ENCODE assay signal across 8 mouse cellular contexts in the genomic region with DNA sequence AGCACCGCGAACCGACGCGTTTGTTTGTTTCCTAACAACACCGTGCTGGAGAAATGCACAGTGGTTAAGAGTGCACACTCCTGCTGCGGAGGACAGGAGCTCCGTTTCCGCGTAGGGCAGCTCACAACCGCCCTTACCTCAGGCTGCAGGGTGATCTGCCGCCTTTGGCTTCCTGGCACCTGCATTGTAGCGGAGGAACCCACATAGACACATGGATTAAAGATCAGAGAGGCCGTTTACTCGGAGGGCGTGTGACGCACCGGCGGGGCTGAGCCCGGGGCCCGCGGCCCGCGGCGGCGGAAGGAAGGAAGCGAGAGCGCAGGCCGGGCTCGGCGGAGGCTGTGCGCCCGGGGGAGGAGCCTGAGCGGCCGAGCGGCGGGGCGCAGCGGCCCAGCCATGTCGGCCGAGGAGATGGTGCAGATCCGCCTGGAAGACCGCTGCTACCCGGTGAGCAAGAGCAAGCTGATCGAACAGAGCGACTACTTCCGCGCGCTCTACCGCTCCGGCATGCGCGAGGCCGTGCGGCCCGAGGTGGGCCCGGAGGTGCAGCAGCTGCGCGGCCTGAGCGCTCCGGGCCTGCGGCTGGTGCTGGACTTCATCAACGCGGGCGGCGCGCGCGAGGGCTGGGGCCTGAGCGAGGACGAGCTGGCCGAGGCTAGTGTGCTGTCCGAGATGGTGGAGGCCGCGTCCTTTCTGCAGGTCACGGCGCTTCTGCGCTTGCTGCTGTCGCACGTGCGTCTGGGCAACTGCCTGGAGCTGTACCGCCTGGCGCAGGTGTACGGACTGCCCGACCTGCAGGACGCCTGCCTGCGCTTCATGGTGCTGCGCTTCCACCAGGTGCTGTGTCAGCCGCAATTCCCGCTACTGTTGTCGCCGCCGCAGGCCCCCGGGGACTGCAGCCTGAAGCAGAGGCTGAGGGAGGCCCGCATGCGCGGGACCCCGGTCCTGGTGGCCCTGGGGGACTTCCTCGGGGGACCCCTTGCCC. TPM values are rescaled to one million over a fixed set of nuclear protein-coding genes. Genes with fewer than 3 reads are reported as not detected.
A peak's percentile ranks its signal among the peaks of the same experiment; 100 is the strongest.
DNase-seq lines count a peak whose midpoint lies in the region; ATAC-seq lines count a peak whose summit lies in the region.

A gene (plus strand): TSS at position 244 of the 985 bp plus-strand sequence.

- no peaks in the 10 kb centered on the region; the same call in none of the 2 replicates for H3K27me3 ChIP-seq in forebrain, embryonic 11.5 days (ENCODE audit: control insufficient read depth, insufficient read depth, low read length)
- no peaks in the 10 kb centered on the region for H3K27me3 ChIP-seq in heart, embryonic 15.5 days
- peaks cover 17% of the 10 kb centered on the region for H3K27me3 ChIP-seq in liver, embryonic 13.5 days
- H3K27me3 ChIP-seq in stomach, embryonic 15.5 days (replicated peaks), result no peaks in the 10 kb centered on the region

- H3K9ac ChIP-seq in forebrain, embryonic 11.5 days (ENCODE audit: low read length), result peak within 1 kb of the TSS; percentile 88
- H3K9ac ChIP-seq in heart, embryonic 15.5 days, result peak within 1 kb of the TSS; percentile 85
- H3K9ac ChIP-seq in liver, embryonic 13.5 days, result peak within 1 kb of the TSS; percentile 84
- H3K9ac ChIP-seq in stomach, embryonic 15.5 days, result peak within 1 kb of the TSS; percentile 87

- under 1% methylated on average over 98 of the region's 99 CpGs for WGBS in forebrain, embryonic 11.5 days
- WGBS in heart, embryonic 15.5 days, result under 1% methylated on average over 99 of the region's 99 CpGs
- under 1% methylated on average over 99 of the region's 99 CpGs for WGBS in liver, embryonic 13.5 days (ENCODE audit: insufficient replicate concordance)
- WGBS in stomach, embryonic 15.5 days, result under 1% methylated on average over 79 of the region's 99 CpGs

- DNase-seq in CD4-positive, CD25-positive, alpha-beta regulatory T cell, adult 2 months (ENCODE audit: low read depth, low spot score), result peak; percentile 87
- DNase-seq in brain, adult 2 months (ENCODE audit: low read depth, low spot score), result peak; percentile 87
- peak; percentile 86 for DNase-seq in forebrain, embryonic 11.5 days (ENCODE audit: low spot score)
- DNase-seq in kidney, postnatal 25 days, result peak; percentile 73 to 89
- peak; percentile 41 for DNase-seq in liver, embryonic 13.5 days
- peak; percentile 83 for DNase-seq in neural tube, embryonic 10.5 days (ENCODE audit: extremely low spot score, low spot score)

- H3K9me3 ChIP-seq in forebrain, embryonic 11.5 days (ENCODE audit: control insufficient read depth, low read length), result no peaks in the 10 kb centered on the region
- H3K9me3 ChIP-seq in heart, embryonic 15.5 days (replicated peaks), result no peaks in the 10 kb centered on the region
- no peaks in the 10 kb centered on the region for H3K9me3 ChIP-seq in liver, embryonic 13.5 days (replicated peaks)
- H3K9me3 ChIP-seq in stomach, embryonic 15.5 days, result no peaks in the 10 kb centered on the region

- H3K4me3 ChIP-seq in forebrain, embryonic 11.5 days (ENCODE audit: low read depth, low read length), result peak within 1 kb of the TSS; percentile 74
- H3K4me3 ChIP-seq in heart, embryonic 15.5 days, result peak within 1 kb of the TSS; percentile 79
- H3K4me3 ChIP-seq in liver, embryonic 13.5 days (replicated peaks), result peak within 1 kb of the TSS; percentile 81
- H3K4me3 ChIP-seq in stomach, embryonic 15.5 days (replicated peaks), result peak within 1 kb of the TSS; percentile 71

- ATAC-seq in forebrain, embryonic 11.5 days (replicated peaks; ENCODE audit: low FRiP score), result peak; percentile 90
- ATAC-seq in heart, embryonic 15.5 days (replicated peaks; ENCODE audit: insufficient number of reproducible peaks, insufficient read depth, low FRiP score, low read depth), result peak; percentile 83
- ATAC-seq in liver, embryonic 13.5 days (ENCODE audit: low read depth), result peak; percentile 87
- ATAC-seq in stomach, embryonic 15.5 days (ENCODE audit: insufficient read depth, low FRiP score, low read depth), result peak; percentile 90

- H3K27ac ChIP-seq in forebrain, embryonic 11.5 days (ENCODE audit: low read depth, low read length), result peak within 1 kb of the TSS; percentile 68
- peak within 1 kb of the TSS; percentile 84 for H3K27ac ChIP-seq in heart, embryonic 15.5 days
- H3K27ac ChIP-seq in liver, embryonic 13.5 days, result peak within 1 kb of the TSS; percentile 72
- H3K27ac ChIP-seq in stomach, embryonic 15.5 days, result peak within 1 kb of the TSS; percentile 89

- peak within 1 kb of the TSS; percentile 98 for H3K4me2 ChIP-seq in forebrain, embryonic 11.5 days (ENCODE audit: low read depth, low read length, severe bottlenecking)
- H3K4me2 ChIP-seq in heart, embryonic 15.5 days, result peak within 1 kb of the TSS; percentile 96
- peak within 1 kb of the TSS; percentile 89 for H3K4me2 ChIP-seq in liver, embryonic 13.5 days
- H3K4me2 ChIP-seq in stomach, embryonic 15.5 days, result peak within 1 kb of the TSS; percentile 96

- no peaks in the 10 kb centered on the region for H3K36me3 ChIP-seq in forebrain, embryonic 11.5 days (ENCODE audit: control insufficient read depth, insufficient read depth, low read length)
- no peaks in the 10 kb centered on the region; the same call in 1 of the 2 replicates for H3K36me3 ChIP-seq in heart, embryonic 15.5 days
- H3K36me3 ChIP-seq in liver, embryonic 13.5 days, result peaks cover 19% of the 10 kb centered on the region
- H3K36me3 ChIP-seq in stomach, embryonic 15.5 days, result no peaks in the 10 kb centered on the region

- peaks cover 14% of the 10 kb centered on the region; the same call in 1 of the 2 replicates for H3K4me1 ChIP-seq in forebrain, embryonic 11.5 days (replicated peaks; ENCODE audit: control insufficient read depth, insufficient read depth, low read length)
- peaks cover 32% of the 10 kb centered on the region for H3K4me1 ChIP-seq in heart, embryonic 15.5 days (replicated peaks)
- peaks cover 45% of the 10 kb centered on the region for H3K4me1 ChIP-seq in liver, embryonic 13.5 days (replicated peaks)
- peaks cover 33% of the 10 kb centered on the region for H3K4me1 ChIP-seq in stomach, embryonic 15.5 days

RNA-seq across cellular contexts. Expression of the gene that starts here (rescaled TPM):
- polyA plus RNA-seq in forebrain, embryonic 11.5 days (2014; fragmentation: Nextera tagmentation; extraction: Ambion mirVana), result 8.4 and 9.0 TPM in 2 replicates
- polyA plus RNA-seq in heart, embryonic 15.5 days (2015; fragmentation: Nextera tagmentation; extraction: Ambion mirVana), result 3.5 and 5.5 TPM in 2 replicates
- polyA plus RNA-seq in liver, embryonic 13.5 days (2015; fragmentation: Nextera tagmentation; extraction: Ambion mirVana), result 1.7 and 2.0 TPM in 2 replicates
- 7.9 and 9.4 TPM in 2 replicates for polyA plus RNA-seq in stomach, embryonic 15.5 days (2015; fragmentation: Nextera tagmentation; extraction: Ambion mirVana)

Comparison
In these comparisons a context has a peak if more than half of its experiments do, and no peak if none do; other contexts are left out.
1. Peak in every context shown above with its lines: DNase-seq, ATAC-seq, H3K4me3 ChIP-seq and H3K27ac ChIP-seq.